Mouse (Mus musculus) layer of hippocampus, adult 9-10 months (tissue): Measurements from ENCODE around the gene Ldlrad2.

Source experiments
- DNase-seq: peaks from one replicate; pipeline ENCODE4 v3.0.0; 2022; ENCODE audit warnings: low spot score

The Ldlrad2 gene

DNA sequence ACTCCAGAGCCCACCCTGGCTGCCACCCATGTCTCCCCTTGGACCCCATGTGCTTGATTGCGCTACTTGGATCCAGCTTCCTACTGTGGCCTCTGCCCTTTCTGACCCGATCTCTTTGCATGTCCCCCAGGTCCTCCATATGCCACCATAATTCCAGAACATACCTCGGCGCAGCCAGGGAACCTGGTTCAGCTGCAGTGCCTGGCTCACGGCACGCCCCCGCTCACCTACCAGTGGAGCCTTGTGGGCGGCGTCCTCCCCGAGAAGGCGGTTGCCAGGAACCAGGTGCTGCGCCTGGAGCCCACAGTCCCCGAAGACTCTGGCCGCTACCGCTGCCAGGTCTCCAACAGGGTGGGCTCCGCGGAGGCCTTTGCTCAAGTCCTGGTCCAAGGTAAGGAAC, 20.9 kb downstream of the Ldlrad2 start:
- no peak for DNase-seq

DNA sequence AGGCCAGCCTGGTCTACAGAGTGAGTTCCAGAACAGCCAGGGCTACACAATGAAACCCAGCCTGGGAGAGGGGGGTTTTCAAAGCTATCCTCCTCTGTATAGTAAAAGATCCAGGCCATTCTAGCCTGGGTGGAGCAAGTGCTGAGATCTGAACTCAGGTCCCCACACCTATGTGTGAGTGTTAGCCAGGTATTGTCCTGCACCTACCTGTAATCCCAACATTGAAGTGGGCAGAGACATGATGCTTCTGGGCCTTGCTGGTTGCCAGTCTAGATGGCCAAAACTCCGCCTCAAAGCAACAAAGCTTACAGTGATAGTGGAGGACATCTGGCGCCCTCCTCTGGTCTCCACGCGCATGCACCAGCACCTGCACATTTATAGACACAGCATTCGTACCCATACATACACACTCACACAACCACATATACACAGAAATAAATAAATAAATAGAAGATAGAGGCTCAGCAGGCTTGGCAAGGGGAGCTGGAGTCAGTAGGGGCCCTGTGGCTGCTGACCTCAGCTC, 28.3 kb downstream of the Ldlrad2 start:
- DNase-seq = no peak

DNA sequence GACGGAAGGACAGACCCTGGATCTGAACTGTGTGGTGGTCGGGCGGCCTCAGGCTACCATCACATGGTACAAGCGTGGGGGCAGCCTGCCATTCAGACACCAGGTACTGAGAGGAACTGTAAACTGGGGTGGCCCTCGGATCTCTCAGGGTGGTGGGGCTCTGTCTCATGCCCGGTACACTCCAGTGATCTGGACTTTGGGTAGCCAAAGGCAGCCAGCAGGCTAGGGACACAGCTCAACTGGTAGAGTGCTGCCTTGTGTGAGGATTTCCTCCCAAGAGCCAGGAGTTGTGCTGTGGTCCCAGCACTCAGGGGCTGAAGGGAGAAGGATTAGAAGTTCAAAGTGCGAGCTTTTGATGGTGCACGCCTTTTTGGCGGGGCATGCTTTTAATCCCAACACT, 28.8 kb downstream of the Ldlrad2 start:
- DNase-seq = no peak

DNA sequence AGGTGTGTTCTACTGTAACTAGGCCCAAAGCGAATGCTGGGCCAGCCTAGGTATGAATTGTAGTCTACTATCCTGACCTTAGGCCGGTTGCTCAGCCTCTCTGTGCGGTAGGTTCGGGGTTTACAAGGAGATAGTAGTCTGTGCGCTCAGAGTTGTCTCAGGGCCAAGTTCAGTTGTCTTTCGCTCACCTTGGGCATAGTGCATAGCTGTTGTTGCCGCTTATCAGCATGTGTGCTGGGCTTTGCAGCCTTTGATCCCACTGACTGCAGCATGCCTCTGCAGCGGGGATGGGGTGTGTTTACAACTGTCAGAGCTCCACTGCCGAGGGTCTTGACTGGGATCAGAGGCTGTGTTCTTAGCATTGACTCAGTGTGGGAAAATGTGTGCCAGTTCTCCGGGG, 31.4 kb downstream of the Ldlrad2 start:
- DNase-seq = no peak

DNA sequence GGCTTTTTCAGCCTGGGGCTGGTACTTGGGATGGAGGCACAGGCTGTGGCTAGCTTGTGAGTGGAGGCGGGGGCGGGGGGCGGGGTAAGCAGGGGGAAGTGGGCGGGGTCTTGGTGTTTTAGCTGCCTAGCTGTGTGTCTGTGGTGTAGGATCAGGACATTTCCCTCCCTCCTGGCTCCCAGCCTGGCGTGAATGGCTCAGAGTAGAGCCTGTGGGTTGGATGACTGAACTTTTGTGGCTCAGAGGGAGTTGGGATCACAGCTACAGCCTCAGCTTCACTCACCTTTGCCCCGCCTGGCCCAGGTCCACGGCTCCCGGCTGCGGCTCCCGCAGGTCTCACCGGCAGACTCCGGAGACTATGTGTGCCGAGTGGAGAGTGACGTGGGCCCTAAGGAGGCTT, 34.0 kb downstream of the Ldlrad2 start:
- DNase-seq = no peak

DNA sequence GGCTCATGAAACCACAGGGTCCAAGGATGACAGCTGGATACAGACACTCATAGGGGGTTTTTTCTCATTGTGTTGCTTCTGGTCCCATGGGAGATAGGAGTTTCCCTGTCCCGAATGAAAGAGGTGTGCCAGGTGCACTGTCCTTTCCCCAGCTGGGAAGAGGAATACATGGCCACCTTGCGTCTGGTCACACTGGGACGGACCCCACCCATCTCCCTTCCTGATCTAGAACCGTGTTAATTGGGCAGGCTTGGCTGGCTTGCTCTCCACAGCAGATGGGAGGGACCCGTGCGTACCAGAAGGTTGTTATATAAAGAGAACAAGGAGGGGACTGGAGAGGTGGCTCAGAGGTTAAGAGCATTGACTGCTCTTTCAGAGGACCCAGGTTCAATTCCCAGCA, 46.5 kb downstream of the Ldlrad2 start:
- no peak for DNase-seq

DNA sequence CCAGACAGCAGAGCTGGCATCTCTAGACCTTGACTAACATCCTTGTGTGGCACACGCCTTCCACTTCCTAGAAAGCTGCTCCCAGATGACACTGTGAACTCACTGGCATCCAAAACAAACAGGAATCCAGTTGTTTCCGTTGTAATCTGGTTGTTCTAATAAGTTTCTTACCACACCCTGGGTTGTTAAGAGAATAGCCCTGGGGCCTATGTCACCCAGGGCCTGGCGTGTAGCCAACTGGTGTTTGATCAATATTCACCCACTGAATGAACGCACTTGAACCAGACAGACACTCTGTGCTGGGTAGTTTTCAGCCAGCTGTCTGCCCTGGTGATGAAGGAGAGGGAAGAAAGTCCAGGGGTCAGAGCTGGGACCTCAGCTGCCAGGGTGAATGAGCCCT, 47.0 kb downstream of the Ldlrad2 start:
- no peak for DNase-seq

DNA sequence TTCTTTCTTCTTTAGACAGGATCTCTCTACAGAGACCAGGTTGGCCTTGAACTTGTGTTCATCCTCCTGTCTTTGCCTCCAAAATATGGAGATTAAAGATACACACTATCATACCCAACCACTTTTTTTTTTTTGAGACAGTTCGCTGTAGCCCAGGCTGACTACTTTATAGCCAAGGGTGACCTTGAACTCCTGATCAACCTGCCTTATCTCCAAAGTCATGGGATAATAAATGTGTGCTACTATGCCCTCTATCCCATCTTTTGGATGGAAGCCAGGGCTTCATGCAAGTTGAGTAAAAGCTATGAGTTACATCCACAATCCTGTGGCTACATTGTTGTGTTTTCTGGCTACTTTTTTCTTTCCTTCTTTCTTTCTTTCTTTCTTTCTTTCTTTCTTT, 48.9 kb downstream of the Ldlrad2 start:
- no peak for DNase-seq
